Mouse (Mus musculus) heart, adult 2 months (tissue): ENCODE measurements at regions not wholly inside any gene's neighbourhood (a gene's known extent, or its start where the extent isn't known, plus 50 kb on each side); places are given as distances from the start of the nearest gene placed in this dataset.

Experiments used
- EP300 ChIP-seq: fragments of 200-500 bp; IDR thresholded peaks from 2 replicates; pipeline ENCODE4 v1.6.1; 2011; ENCODE audit warnings: low read depth, low read length, control low read depth; ENCODE audit not compliant: insufficient read depth
- POLR2A ChIP-seq: fragments of 200-500 bp; IDR thresholded peaks from 2 replicates; pipeline ENCODE4 v1.6.1; 2011; ENCODE audit warnings: mild to moderate bottlenecking, low read depth, low read length, control low read depth; ENCODE audit not compliant: insufficient read depth

GRCm38 (mm10) chr13:101485823-101486222, 282.2 kb downstream of the Pik3r1 start:
- TF ChIP-seq EP300, result no peak
- TF ChIP-seq POLR2A, result no peak
